Mouse (Mus musculus): ENCODE measurements around the gene Snta1.

Gene Snta1

GRCm38 (mm10) chr2:154420942-154421731 is 13.2 kb upstream of the Snta1 start:
- no peak for DNase-seq

GRCm38 (mm10) chr2:154419631-154420515 is 12.0 kb upstream of the Snta1 start:
- DNase-seq, result no peak

GRCm38 (mm10) chr2:154418001-154418400 is 10.1 kb upstream of the Snta1 start:
- no peak for DNase-seq

GRCm38 (mm10) chr2:154417107-154417506 is 9.2 kb upstream of the Snta1 start:
- DNase-seq, result peak; percentile 70

- peak; percentile 52 for DNase-seq
Observed at GRCm38 (mm10) chr2:154412018-154412666, 4.2 kb upstream of the Snta1 start.

- DNase-seq, result peak; percentile 61
Observed at GRCm38 (mm10) chr2:154410355-154410754, 2.5 kb upstream of the Snta1 start.

GRCm38 (mm10) chr2:154407063-154407642 is 746 bp downstream of the Snta1 start:
- peak; percentile 10 for DNase-seq

- no peak for DNase-seq
Observed at GRCm38 (mm10) chr2:154405447-154405994, 2.4 kb downstream of the Snta1 start.

GRCm38 (mm10) chr2:154402811-154403210 is 5.1 kb downstream of the Snta1 start:
- DNase-seq, result peak; percentile 15

GRCm38 (mm10) chr2:154401976-154402375 is 5.9 kb downstream of the Snta1 start:
- no peak for DNase-seq

- peak; percentile 51 for DNase-seq
Observed at GRCm38 (mm10) chr2:154399325-154399724, 8.6 kb downstream of the Snta1 start.

GRCm38 (mm10) chr2:154398267-154398666 is 9.6 kb downstream of the Snta1 start:
- DNase-seq, result no peak

- no peak for DNase-seq
Observed at GRCm38 (mm10) chr2:154396529-154396928, 11.4 kb downstream of the Snta1 start.

GRCm38 (mm10) chr2:154394602-154395001 is 13.3 kb downstream of the Snta1 start:
- no peak for DNase-seq

GRCm38 (mm10) chr2:154390180-154390964 is 17.5 kb downstream of the Snta1 start:
- peak; percentile 57 for DNase-seq

- peak; percentile 95 for DNase-seq
Observed at GRCm38 (mm10) chr2:154379103-154379502, 28.8 kb downstream of the Snta1 start.

GRCm38 (mm10) chr2:154374807-154375601 is 32.9 kb downstream of the Snta1 start:
- peak; percentile 41 for DNase-seq

GRCm38 (mm10) chr2:154373961-154374632 is 33.8 kb downstream of the Snta1 start:
- DNase-seq, result peak; percentile 51

GRCm38 (mm10) chr2:154372842-154373500 is 34.9 kb downstream of the Snta1 start, which contains the start of gene Cdk5rap1:
Gene Cdk5rap1 (minus strand): TSS chr2:154373010.
- DNase-seq, result no peak
